Mouse (Mus musculus): ENCODE measurements at regions not wholly inside any gene's neighbourhood (a gene's known extent, or its start where the extent isn't known, plus 50 kb on each side); places are given as distances from the start of the nearest gene placed in this dataset.

DNA sequence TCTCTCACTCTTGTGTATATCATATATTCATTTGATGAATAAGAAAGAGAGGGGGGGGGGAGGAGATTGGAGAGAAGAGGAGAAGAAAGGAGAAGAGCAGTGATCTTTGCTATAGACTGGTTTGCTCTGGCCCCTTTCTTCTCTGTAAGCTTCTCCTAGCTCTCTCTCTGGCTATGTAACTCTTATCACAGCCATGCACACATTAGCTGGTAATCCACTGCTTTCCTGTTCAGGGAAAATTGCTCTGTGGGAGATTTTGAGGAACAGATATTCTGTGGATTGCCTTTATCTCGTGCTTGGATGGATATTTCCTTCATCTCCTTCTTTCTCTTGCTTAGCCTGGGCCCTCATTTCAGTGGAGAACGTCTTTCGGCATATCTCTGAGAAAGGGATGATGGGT lies 131.4 kb upstream of the Fam3c start:
- TF ChIP-seq MAX (IDR thresholded peaks at IDR 0.05) (no peak), CEBPB (IDR thresholded peaks at IDR 0.05; ENCODE audit: low read depth) (no peak), CTCF (IDR thresholded peaks at IDR 0.05; ENCODE audit: control insufficient read depth, insufficient read depth, insufficient read length) (no peak), MYOD1 (IDR thresholded peaks at IDR 0.05; ENCODE audit: control insufficient read depth, insufficient read length, low read depth) (no peak), USF1 (IDR thresholded peaks at IDR 0.05; ENCODE audit: low read depth) (no peak), FOSL1 (IDR thresholded peaks at IDR 0.05; ENCODE audit: insufficient read depth, low read length, poor library complexity, severe bottlenecking) (no peak), MYOG (IDR thresholded peaks at IDR 0.05; ENCODE audit: control insufficient read depth, extremely low read depth, insufficient read length) (no peak)

Measured in C2C12 (cell line).